Mouse (Mus musculus) Patski (cell line): ENCODE data around the gene Mplkip. TPM values are rescaled to one million over a fixed set of nuclear protein-coding genes. Genes with fewer than 3 reads are reported as not detected.

Experiments used
- ATAC-seq: fragments of 100-300 bp; one replicate; pipeline ENCODE4 v1.8.0; 2021
- CTCF ChIA-PET: fragments of 350-600 bp; sonication (Branson Sonifier 250); formaldehyde crosslinking; loops from one replicate; lab custom pipeline; 2022; ENCODE audit warnings: inconsistent platforms; lab: Charles Lee
- POLR2A ChIA-PET: fragments of 350-600 bp; sonication (Branson Sonifier 250); formaldehyde crosslinking; loops from one replicate; lab custom pipeline; 2022; ENCODE audit warnings: antibody characterized with exemption, inconsistent platforms; lab: Charles Lee
- DNase-seq: peaks from one replicate; pipeline ENCODE4 v3.0.0-alpha.2; 2011; ENCODE audit warnings: low read depth, low spot score
- H3K27me3 ChIP-seq: fragments of 371-371 bp; one replicate; pipeline ENCODE4 v1.5.1; 2021
- CTCF ChIP-seq: fragments of 100-300 bp; IDR thresholded peaks from one replicate; pipeline ENCODE4 v1.5.1; 2021
- in situ Hi-C: fragments of 300-500 bp; cut with MboI; formaldehyde crosslinking; loops from 3 replicates; pipeline ENCODE4 v1.11.1; 2018; ENCODE audit warnings: low pct_unique_long_range_greater_than_20kb, mixed read lengths
- polyA plus RNA-seq: library from polyadenylated mRNA; unstranded; gene quantifications from one replicate; pipeline ENCODE4 v1.2.3, GENCODE M21; 2021

The Mplkip gene
- polyA plus RNA-seq: 27.2 TPM

DNA sequence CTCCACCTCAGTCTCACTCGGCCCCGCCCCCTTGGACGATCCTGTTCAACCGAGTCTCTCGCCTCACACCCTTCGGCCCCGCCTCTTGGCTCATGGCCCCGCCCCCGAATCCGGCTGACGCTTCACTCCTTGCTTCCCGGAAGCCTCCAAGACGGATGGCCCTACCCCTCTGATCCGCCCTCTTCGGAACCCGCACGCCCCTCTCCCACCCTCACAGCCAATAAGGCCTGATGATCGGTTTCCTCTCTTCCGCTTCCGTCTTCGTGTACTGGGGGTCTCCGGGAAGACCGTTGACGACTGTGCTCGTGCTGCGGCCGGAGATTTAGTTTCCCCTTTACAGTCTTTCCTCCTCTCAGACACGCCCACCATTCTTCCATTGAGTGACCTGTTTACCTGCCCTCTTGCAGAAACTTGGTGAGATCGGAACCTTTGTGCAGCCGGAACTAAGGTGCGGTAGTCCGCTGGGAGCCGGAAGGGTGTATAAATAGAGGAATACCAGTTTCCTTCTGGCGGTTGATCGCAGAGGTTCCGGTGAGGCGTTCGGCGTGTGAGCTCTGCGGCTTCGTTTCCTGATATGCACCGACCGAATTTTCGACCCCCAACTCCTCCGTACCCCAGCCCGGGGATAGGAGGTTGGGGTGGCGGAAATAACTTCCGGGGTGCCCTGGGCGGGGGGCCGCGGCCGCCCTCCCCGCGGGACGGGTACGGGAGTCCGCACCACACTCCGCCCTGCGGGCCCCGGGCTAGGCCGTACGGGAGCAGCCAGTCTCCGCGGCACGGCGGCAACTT, at the start of gene Mplkip, which contains the start of gene Sugct:
Gene Mplkip (plus strand): TSS at position 282 of the 789 bp plus-strand sequence.
Gene Sugct (minus strand): TSS at position 643 of the 789 bp plus-strand sequence.
- in situ Hi-C loops: no loop called here
- ChIA-PET CTCF (no interaction called here), POLR2A (interaction anchor here (0.9 to 1.2 kb wide), 4 partner anchors 10 to 99 kb away, joined by 3 to 4 read pairs (median 3); no protein-coding TSS in a partner anchor)
- ATAC-seq (peak; percentile 98), DNase-seq (peak; percentile 96)
- H3K27me3 ChIP-seq: no peaks in the 10 kb centered on the region
- TF ChIP-seq CTCF: no peak

DNA sequence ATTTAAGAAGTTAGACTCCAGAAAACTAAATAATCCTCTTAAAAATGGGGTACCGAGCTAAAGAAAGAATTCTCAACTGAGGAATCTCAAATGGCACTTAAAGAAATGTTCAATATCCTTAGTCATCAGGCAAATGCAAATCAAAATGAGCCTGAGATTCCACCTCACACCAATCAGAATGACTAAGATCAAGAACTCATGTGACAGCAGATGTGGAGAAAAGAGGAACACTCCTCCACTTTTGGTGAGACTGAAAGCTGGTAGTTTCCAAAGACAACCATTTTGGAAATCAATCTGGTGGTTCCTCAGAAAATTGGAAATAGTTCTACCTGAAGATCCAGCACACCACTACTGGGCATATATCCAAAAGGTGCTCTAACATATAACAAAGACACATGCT, 27.6 kb upstream of the Mplkip start:
- DNase-seq (no peak), ATAC-seq (no peak)
- in situ Hi-C loops: no loop called here
- CTCF ChIA-PET: no interaction called here
- TF ChIP-seq CTCF: no peak
- POLR2A ChIA-PET: no interaction called here
- no peaks in the 10 kb centered on the region for H3K27me3 ChIP-seq

DNA sequence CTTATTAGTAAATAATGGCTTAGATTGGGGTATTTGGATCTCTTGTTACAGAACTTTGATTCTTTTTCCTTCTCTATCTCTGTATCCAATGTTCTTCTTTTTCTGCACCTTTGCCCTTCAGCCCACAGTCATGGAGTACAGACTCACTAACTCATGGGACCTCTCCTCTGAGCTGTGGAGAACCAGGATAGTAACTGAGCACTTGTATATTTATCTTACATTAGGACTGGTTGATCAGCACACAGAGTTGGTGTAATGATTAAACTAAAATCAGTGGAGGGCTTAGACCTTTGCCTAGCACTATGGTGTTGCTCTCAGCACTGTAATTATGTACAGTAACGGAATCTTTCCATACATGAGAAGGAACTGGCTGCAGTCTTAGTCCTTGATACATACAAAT, 23.9 kb upstream of the Mplkip start:
- H3K27me3 ChIP-seq: no peaks in the 10 kb centered on the region
- DNase-seq (no peak), ATAC-seq (no peak)
- in situ Hi-C loops: no loop called here
- TF ChIP-seq CTCF: no peak
- CTCF ChIA-PET: no interaction called here
- POLR2A ChIA-PET: no interaction called here

DNA sequence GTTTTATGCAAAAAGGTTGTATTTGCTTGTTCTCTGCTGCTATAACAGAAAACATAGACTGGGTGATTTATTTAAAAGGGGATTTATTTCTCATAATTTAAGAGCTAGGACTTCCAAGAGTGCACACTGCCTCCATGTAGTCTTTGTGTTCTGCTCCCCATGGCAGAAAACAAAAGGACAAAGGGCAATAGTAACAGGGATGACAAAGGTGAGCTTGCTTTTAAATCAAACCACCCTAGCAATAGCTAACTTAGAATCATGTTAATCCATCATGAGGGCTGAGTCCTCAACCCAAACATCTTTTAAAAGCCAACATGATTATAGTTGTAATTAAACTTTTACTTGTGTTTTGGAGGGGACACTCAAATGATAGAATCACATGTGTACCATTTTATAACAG, 5.5 kb upstream of the Mplkip start:
- in situ Hi-C loops: no loop called here
- H3K27me3 ChIP-seq: no peaks in the 10 kb centered on the region
- ATAC-seq (no peak), DNase-seq (no peak)
- CTCF ChIA-PET: no interaction called here
- POLR2A ChIA-PET: no interaction called here
- no peak for TF ChIP-seq CTCF

DNA sequence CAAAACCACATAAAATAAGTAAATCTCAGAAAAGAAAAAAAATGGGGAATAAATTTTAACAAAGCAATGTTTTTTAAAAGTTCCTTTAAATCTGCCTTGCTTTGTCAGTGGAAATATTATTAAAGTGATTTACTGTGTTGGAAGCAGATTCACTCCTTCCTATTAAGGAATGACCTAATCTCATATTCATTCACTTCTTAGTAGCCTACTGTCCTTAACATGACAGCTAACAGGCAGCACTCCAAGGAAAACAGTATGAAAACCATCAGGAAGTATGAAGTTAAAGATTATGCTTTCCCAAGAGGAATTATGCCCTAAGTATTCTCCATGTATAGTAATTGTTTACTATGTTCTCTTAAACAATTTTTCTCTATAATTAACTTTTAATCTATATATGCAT, 4.3 kb upstream of the Mplkip start:
- in situ Hi-C loops: no loop called here
- ChIA-PET POLR2A (no interaction called here), CTCF (no interaction called here)
- no peak for ATAC-seq
- DNase-seq: no peak
- H3K27me3 ChIP-seq: no peaks in the 10 kb centered on the region
- TF ChIP-seq CTCF: no peak

DNA sequence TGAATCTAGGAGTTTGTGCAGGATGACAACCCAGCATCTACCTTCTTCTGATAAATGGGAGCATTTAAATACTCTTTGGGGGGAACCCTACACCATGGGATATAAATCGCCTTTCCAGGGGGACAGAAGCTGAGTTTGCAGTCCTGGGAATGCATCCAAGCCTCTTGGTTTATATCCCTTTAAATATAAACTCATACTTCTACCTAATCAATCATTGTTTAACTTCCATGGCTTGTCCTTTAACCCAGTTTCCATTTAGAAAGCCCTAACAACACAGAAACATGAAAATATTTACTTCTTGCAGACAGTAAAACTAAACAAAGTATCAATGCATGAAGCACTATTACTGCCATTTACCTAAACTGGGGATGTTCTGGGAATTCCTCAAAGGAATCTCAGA, 3.6 kb upstream of the Mplkip start:
- H3K27me3 ChIP-seq: no peaks in the 10 kb centered on the region
- in situ Hi-C loops: no loop called here
- ChIA-PET POLR2A (no interaction called here), CTCF (no interaction called here)
- DNase-seq: no peak
- TF ChIP-seq CTCF: no peak
- no peak for ATAC-seq

DNA sequence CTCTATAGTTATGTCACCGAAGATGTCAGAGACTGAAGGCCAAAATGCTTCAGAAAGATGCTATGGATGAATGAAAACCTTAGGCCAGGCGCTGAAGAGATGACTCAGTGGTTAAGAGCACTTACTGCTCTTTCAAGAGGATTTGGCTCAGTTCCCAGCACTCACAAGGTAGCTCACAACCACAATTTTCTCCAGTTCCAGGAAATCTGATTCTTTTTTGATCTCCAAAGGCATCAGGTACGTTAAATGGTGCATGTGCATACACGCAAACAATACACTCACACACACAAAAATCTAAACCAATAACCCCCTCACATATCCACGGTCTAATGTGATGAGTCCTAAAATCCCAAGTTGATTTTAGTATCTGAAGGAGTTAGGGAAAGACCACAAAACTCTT, 1.2 kb upstream of the Mplkip start:
- CTCF ChIA-PET: interaction anchor here (1.2 kb wide), 1 partner anchor 11 kb away, joined by 4 read pairs; no protein-coding TSS in a partner anchor

DNA sequence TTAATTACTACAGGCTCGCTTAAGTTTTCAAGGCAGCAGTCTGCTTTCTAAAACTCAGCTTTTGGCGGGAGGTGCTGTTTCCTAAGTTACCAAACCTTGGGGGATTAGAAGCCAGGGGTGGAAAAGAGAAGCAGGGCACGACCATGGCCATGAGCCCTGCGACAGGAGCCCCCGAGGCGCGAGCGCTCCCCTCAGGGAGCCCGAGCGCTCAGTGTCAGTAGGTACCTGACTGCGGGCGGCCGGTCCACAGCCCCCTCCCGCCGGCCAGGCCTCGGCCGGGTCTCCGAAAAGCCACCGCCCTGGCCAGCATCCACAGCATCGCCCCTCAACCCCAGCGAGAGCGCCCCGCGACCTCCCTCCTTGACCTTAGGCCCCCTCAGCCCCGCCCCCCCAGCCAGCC, 578 bp upstream of the Mplkip start:
- in situ Hi-C loops: no loop called here
- POLR2A ChIA-PET: no interaction called here
- TF ChIP-seq CTCF: no peak
- no peaks in the 10 kb centered on the region for H3K27me3 ChIP-seq
- ATAC-seq: peak; percentile 41
- no peak for DNase-seq
- CTCF ChIA-PET: interaction anchor here (1.2 kb wide), 1 partner anchor 10 kb away, joined by 4 read pairs; no protein-coding TSS in a partner anchor

More for the DNA sequence above, 1.2 kb upstream of the Mplkip start:
- in situ Hi-C loops: no loop called here
- POLR2A ChIA-PET: no interaction called here
- DNase-seq: peak; percentile 70
- no peaks in the 10 kb centered on the region for H3K27me3 ChIP-seq
- no peak for ATAC-seq
- no peak for TF ChIP-seq CTCF

DNA sequence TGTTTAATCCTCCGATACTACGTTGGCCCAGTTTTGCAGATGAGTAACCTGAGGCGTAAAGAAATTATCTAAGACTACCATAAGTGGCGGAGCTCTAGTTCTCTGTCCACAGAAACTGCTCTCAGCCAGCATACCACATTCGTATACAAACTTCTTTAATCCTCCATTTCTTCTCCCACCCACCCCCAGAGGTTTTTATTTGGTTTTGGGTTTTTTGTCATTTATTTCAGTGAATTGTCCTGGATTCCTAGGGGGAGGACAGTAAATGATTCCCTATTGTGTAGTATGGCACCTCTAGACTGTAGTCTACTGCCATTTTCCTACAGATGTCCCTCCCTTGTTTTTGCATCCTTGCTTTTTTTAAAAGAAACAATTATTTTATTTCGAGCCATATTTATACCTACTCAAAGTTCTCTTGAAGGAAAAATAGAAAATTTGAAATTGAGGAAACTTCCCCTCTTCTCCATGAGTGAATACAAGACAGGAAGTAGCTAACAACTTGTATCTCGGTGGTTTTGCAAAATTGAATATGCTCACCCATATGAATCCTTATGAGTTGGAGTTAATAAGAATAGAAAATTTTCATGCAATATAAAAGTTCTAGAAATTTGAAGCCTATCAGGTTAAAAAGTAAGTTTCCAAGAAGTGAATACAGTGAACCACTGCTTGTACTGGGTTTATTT, 1.0 kb downstream of the Mplkip start:
- no peak for TF ChIP-seq CTCF
- ATAC-seq: no peak
- no peaks in the 10 kb centered on the region for H3K27me3 ChIP-seq
- in situ Hi-C loops: no loop called here
- POLR2A ChIA-PET: interaction anchor here (0.5 to 1.2 kb wide), 5 partner anchors 9 to 99 kb away, joined by 3 to 4 read pairs (median 3); no protein-coding TSS in a partner anchor
- CTCF ChIA-PET: no interaction called here
- no peak for DNase-seq

DNA sequence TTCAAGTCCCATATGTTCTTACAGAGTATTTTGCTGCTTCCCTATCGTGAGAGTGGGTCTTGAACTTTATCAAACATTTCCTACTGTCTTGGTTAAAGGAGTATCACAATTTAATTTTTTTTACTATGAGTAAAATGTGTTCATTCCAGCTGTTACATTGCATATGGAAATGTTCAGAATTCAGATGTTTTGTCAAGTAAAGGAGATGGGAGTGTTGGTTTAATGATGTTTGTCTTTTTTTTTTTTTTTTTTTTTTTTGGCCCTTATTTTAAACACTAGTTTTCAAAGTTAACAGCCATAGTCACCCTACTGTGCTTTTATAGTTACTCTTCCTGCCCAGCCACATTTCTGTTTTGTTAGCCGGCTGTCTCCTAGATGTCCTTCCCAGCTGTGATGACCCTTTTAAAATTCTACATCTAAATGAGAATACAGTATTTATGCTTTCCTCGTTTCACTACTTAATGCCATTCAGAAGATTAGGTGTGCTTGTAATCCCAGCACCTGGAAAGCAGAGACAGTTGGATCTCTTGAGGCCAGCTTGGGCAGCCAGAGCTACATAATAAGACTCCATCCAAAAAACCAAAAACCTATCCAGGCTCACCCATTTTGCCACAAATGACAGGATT, 5.2 kb downstream of the Mplkip start:
- no peak for TF ChIP-seq CTCF
- H3K27me3 ChIP-seq: no peaks in the 10 kb centered on the region
- in situ Hi-C loops: no loop called here
- CTCF ChIA-PET: no interaction called here
- ATAC-seq: no peak
- POLR2A ChIA-PET: no interaction called here
- DNase-seq: no peak
